Mouse (Mus musculus) gastrocnemius, adult 8-10 months (tissue): ENCODE data around the gene Srp72. TPM values are rescaled to one million over a fixed set of nuclear protein-coding genes. Genes with fewer than 3 reads are reported as not detected.
"Not testable (repeated sequence)": the region's sequence is repeated elsewhere in the genome, so short reads cannot be mapped to it uniquely, and the experiment has no call there.

Experiments
- DNase-seq, 2 experiments: peaks; one replicate each; pipeline ENCODE4 v3.0.0; 2022; ENCODE audit warnings: low spot score in 2 of 2
- total RNA-seq, 4 experiments: library from RNA; stranded (reverse); gene quantifications; 2 replicates each; pipeline ENCODE4 v1.2.4; 2022

Gene Srp72
- total RNA-seq, 4 experiments from 2014 or later = 46.9 to 53.4 (median 49.4) TPM

- DNase-seq = no peak
Measured at GRCm38 (mm10) chr5:76962545-76962944, 11.9 kb upstream of the Srp72 start.

GRCm38 (mm10) chr5:76964651-76965050, 9.8 kb upstream of the Srp72 start:
- DNase-seq = no peak

GRCm38 (mm10) chr5:76969250-76969649, 5.2 kb upstream of the Srp72 start:
- no peak for DNase-seq

- DNase-seq = not testable (repeated sequence)
Measured at GRCm38 (mm10) chr5:76971115-76971514, 3.4 kb upstream of the Srp72 start.

GRCm38 (mm10) chr5:76973488-76973887, 995 bp upstream of the Srp72 start:
- DNase-seq = no peak

GRCm38 (mm10) chr5:76974207-76974553, 303 bp upstream of the Srp72 start:
- DNase-seq = no peak

GRCm38 (mm10) chr5:76975736-76976135, 1.3 kb downstream of the Srp72 start:
- no peak for DNase-seq

GRCm38 (mm10) chr5:76984015-76984414, 9.5 kb downstream of the Srp72 start:
- no peak for DNase-seq

- no peak for DNase-seq
Measured at GRCm38 (mm10) chr5:76990789-76991188, 16.3 kb downstream of the Srp72 start.

GRCm38 (mm10) chr5:76993174-76993814, 18.8 kb downstream of the Srp72 start:
- DNase-seq = no peak

GRCm38 (mm10) chr5:76998416-76998815, 23.9 kb downstream of the Srp72 start:
- no peak for DNase-seq

- no peak for DNase-seq
Measured at GRCm38 (mm10) chr5:77001192-77001591, 26.7 kb downstream of the Srp72 start.

- no peak for DNase-seq
Measured at GRCm38 (mm10) chr5:77004051-77004821, 29.8 kb downstream of the Srp72 start, which contains the start of gene Arl9. Gene Arl9, plus strand, starts transcription at chr5:77004055.

- no peak for DNase-seq
Measured at GRCm38 (mm10) chr5:77010352-77010751, 35.9 kb downstream of the Srp72 start.

- no peak for DNase-seq
Measured at GRCm38 (mm10) chr5:77011082-77011481, 36.6 kb downstream of the Srp72 start.

GRCm38 (mm10) chr5:77013171-77013570, 38.7 kb downstream of the Srp72 start:
- no peak for DNase-seq

GRCm38 (mm10) chr5:77015544-77016482, 41.3 kb downstream of the Srp72 start, which contains the start of gene Thegl:
Gene Thegl, plus strand, starts transcription at chr5:77016023.
- peak; percentile 68 to 75 for DNase-seq

- DNase-seq = no peak
Measured at GRCm38 (mm10) chr5:77028034-77028433, 53.6 kb downstream of the Srp72 start.

- no peak for DNase-seq
Measured at GRCm38 (mm10) chr5:77029735-77030134, 55.3 kb downstream of the Srp72 start.

- not testable (repeated sequence) for DNase-seq
Measured at GRCm38 (mm10) chr5:77035101-77035500, 60.6 kb downstream of the Srp72 start.

- DNase-seq = no peak
Measured at GRCm38 (mm10) chr5:77038451-77038850, 64.0 kb downstream of the Srp72 start.

GRCm38 (mm10) chr5:77039391-77039790, 64.9 kb downstream of the Srp72 start:
- DNase-seq = no peak
